Mouse (Mus musculus) cerebellum, postnatal 14 days (tissue): ENCODE measurements at regions not wholly inside any gene's neighbourhood (a gene's known extent, or its start where the extent isn't known, plus 50 kb on each side); places are given as distances from the start of the nearest gene placed in this dataset.

ENCODE experiments used
- DNase-seq, 2 experiments: peaks; one replicate each; pipeline ENCODE4 v3.0.0; 2021; ENCODE audit warnings: mixed read lengths in 2 of 2

GRCm38 (mm10) chr8:34485346-34485745 is 373.8 kb upstream of the Gm10131 start:
- DNase-seq, result no peak

- peak; percentile 82 to 87 for DNase-seq
These were observed 373.2 kb upstream of the Gm10131 start for GRCm38 (mm10) chr8:34484551-34485335.

GRCm38 (mm10) chr8:34483212-34483611 is 371.7 kb upstream of the Gm10131 start:
- DNase-seq, result no peak

- DNase-seq, result no peak
These were observed 371.1 kb upstream of the Gm10131 start for GRCm38 (mm10) chr8:34482676-34483075.

GRCm38 (mm10) chr8:34480496-34480895 is 369.0 kb upstream of the Gm10131 start:
- no peak for DNase-seq

GRCm38 (mm10) chr8:34478891-34479290 is 367.4 kb upstream of the Gm10131 start:
- no peak for DNase-seq

- no peak for DNase-seq
These were observed 366.9 kb upstream of the Gm10131 start for GRCm38 (mm10) chr8:34478465-34478864.

GRCm38 (mm10) chr8:34476146-34476820 is 364.7 kb upstream of the Gm10131 start:
- no peak for DNase-seq

GRCm38 (mm10) chr8:34474593-34474992 is 363.1 kb upstream of the Gm10131 start:
- no peak for DNase-seq

GRCm38 (mm10) chr8:34473769-34474168 is 362.2 kb upstream of the Gm10131 start:
- DNase-seq, result no peak

GRCm38 (mm10) chr8:34473301-34473700 is 361.8 kb upstream of the Gm10131 start:
- DNase-seq, result no peak

GRCm38 (mm10) chr8:34472846-34473245 is 361.3 kb upstream of the Gm10131 start:
- DNase-seq, result no peak

- DNase-seq, result no peak
These were observed 360.9 kb upstream of the Gm10131 start for GRCm38 (mm10) chr8:34472434-34472833.

GRCm38 (mm10) chr8:34469091-34469490 is 357.6 kb upstream of the Gm10131 start:
- DNase-seq, result no peak

GRCm38 (mm10) chr8:34466786-34467364 is 355.3 kb upstream of the Gm10131 start:
- DNase-seq, result peak; percentile 63

- no peak for DNase-seq
These were observed 353.9 kb upstream of the Gm10131 start for GRCm38 (mm10) chr8:34465398-34465797.

- no peak for DNase-seq
These were observed 350.7 kb upstream of the Gm10131 start for GRCm38 (mm10) chr8:34462262-34462661.

- no peak for DNase-seq
These were observed 346.8 kb upstream of the Gm10131 start for GRCm38 (mm10) chr8:34458300-34458699.

GRCm38 (mm10) chr8:34456543-34456942 is 345.0 kb upstream of the Gm10131 start:
- DNase-seq, result no peak

GRCm38 (mm10) chr8:34455376-34455775 is 343.8 kb upstream of the Gm10131 start:
- DNase-seq, result peak; percentile 9 to 15

- no peak for DNase-seq
These were observed 341.3 kb upstream of the Gm10131 start for GRCm38 (mm10) chr8:34452811-34453210.

GRCm38 (mm10) chr8:34451211-34452000 is 339.9 kb upstream of the Gm10131 start:
- no peak for DNase-seq
